Mouse (Mus musculus) megakaryocyte-erythroid progenitor cell, adult 5-6 weeks (primary cell): ENCODE data around the gene Odf2l. TPM values are rescaled to one million over a fixed set of nuclear protein-coding genes. Genes with fewer than 3 reads are reported as not detected.

Experiments
- ATAC-seq: replicated peaks from 2 replicates; pipeline ENCODE4 v1.8.0; 2016; ENCODE audit warnings: mild to moderate bottlenecking, inconsistent platforms; ENCODE audit not compliant: severe bottlenecking, poor library complexity, low FRiP score, low TSS enrichment
- total RNA-seq, 2 experiments: library from RNA; stranded (forward) in 1 of 2; stranded (reverse) in 1 of 2; fragments of 200-1000, 215-1000 nt in 1 of 2; fragments of >200 nt in 1 of 2; fragmentation: Nextera tagmentation in 1 of 2; gene quantifications; 2 replicates each; pipeline ENCODE4 v1.2.3; 2014 to 2017

Gene Odf2l
- total RNA-seq, 2 experiments from 2014 or later = 27.7 to 44.8 TPM

DNA sequence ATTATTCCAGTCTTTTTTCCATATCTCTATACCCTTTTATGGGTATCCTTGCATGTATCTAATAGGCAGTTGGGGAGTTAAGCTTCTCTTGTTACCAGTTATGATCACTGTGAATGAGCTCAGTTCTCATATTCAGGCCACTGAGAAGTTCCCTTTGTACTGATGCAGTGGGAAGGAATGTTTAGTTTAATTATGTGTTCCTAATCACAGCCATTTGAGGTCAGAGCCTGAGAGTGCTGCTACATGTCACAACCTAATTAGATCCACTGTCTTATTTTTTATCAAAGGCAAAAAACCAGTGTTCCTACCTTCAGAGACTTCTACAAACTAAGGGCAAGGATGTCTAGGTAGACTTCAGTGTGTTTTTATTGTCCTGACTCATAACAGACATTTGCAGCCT is 11.0 kb downstream of the Odf2l start:
- no peak for ATAC-seq

- ATAC-seq = peak; percentile 98
Measured at GRCm38 (mm10) chr3:145131210-145131868, 13.0 kb downstream of the Odf2l start.

GRCm38 (mm10) chr3:145140236-145140635 is 21.8 kb downstream of the Odf2l start:
- ATAC-seq = no peak

- ATAC-seq = no peak
Measured at GRCm38 (mm10) chr3:145142925-145143324, 24.5 kb downstream of the Odf2l start.

GRCm38 (mm10) chr3:145143856-145144255 is 25.5 kb downstream of the Odf2l start:
- ATAC-seq = no peak

DNA sequence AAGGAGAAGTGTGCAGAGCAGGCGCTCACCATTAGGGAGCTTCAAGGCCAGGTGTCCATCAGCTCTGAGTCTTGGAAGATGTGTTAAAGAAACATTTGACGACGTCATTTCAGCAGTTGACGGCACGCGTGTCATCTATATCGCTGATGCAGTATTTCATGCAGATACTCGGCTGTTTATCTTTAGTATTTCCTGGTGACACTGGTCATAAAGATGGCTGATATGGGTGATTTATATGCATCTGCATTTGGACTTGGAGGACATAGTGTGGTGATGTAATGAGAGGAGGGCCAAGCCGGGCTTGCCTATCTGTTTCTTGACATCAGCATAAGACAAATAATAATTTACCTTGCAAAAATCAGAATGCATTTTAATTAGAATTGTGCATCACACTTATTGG is 28.5 kb downstream of the Odf2l start:
- ATAC-seq = no peak

GRCm38 (mm10) chr3:145147483-145147882 is 29.1 kb downstream of the Odf2l start:
- 0 out of 2 replicates have a peak, but pooled peaks have one; percentile 58 for ATAC-seq

DNA sequence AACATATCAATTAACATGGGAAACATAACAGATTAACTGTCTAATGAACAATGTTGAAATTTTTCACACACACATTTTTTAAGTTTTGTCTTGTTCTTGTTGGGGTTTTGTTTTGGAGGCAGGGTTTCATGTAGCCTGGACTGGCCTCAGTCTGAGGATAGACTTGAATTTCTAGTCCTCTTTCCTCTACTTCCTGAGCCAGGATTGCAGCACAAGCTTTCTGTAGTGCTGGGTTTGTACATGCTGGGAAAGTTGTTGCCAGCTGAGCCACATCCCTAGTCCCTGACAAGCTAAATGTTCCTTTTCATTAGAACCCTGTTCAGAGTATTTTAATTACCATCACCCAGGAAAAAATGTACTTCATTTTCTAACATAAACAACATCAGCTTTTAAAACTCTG is 29.6 kb downstream of the Odf2l start:
- ATAC-seq = no peak

DNA sequence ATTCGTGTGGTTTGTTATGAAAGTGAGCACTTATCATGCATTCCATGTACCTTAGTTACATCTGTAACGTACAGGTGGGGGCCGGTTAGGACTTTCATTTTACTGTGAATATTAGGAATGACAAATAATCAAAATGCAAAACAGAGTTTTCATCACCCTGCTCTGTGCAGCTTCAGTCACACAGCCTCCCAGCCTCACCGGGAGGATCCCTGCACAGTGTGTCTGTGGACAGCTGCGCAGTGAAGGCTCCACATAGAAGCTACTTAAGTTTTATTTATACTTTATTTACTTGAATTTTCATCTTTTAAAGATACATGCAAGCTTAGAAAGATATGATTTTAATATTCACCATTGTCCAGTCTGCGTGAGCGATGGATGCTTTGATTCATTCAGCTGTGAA is 32.7 kb downstream of the Odf2l start:
- no peak for ATAC-seq

DNA sequence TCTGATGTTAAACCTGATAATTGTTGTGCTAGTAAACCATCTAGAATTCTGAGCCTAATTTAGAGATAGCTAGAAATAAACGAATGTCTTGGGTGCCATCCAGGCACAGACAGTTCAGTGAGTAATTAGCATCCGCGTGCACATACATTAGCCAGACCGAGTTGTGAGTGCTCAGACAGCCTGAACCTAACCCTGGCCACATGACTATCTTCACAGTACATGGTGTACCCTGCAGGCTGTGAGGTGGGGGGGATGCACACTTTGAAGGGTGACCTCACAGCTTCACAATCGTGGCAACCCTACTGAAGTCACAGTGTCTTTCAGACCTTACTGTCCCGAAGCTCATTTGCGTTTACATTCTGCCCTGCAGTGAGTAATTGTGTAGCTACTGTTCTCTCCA is 33.5 kb downstream of the Odf2l start:
- ATAC-seq = no peak

DNA sequence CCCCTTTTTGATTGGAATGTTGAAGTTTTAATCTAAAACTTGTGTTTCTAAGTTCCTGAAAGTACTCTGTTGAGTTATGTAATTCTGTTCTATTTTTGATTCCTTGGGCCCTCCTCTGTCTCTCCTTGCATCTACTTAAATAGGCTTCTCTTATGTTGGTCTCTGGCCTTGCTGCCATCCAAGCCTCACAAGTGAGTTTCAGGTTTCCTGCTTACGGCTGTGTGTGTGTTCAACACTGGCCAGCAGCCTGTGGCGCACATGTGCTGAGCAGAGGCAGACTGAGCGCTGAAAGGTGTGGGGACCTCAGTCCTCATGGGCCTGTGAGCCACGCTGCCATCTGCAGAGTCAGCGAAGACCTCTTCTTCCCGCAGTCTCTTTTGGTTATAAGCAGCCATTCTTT is 38.5 kb downstream of the Odf2l start:
- no peak for ATAC-seq

DNA sequence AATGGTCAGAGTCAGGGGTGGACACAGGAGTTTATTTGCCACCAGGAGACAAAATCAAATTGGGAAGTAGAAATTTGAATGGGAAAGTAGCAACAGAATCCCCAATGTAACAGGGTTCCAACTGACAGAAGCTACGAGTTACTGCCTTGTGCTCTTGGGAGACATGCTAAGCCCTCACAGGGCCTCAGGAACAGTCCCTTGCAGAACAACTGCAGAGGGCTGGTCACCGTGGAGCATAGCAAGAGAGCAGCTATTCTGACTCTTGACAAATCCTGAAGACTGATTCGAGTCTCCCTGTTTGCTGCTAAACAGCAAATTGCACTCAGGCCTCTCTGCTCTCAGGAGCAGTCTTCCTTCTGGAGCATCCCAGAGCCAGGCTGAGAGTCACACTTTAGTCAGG is 40.1 kb downstream of the Odf2l start:
- no peak for ATAC-seq

DNA sequence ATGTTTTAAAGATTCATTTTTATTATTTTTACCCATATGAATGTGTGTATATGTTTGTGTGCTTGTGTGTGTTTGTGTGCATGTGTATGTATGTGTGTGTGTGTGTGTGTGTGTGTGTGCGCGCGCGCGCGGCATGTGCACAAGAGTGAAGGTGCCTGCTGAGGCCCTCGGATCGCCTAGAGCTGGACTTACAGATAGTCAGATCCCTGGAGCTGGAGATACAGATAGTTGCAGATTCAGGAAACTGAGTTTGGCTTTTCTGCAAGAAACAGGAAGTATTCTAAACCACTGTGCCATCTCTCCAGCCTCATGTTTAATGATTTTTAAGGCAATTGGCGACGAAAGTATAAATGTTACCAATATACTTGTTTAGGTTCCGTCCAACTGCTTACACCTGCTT is 48.4 kb downstream of the Odf2l start:
- no peak for ATAC-seq

DNA sequence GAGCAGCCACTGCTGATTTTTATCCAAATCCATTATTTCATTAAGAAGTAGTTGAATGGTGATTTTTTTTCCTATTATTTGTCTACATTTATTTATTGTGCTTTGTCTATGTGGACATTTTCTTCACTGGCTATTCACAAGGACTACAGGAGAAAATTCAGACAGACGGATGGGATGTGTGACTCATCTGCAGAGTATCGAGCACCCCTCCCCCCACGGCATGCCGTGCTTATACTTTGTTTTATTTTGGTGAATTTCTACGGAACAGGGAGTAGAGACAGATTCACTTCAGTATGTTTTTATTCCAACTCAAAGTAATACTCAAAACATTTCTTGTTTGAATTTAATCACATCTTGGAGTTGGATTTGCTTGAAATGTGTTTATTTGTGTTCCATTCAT is 49.4 kb downstream of the Odf2l start:
- no peak for ATAC-seq

DNA sequence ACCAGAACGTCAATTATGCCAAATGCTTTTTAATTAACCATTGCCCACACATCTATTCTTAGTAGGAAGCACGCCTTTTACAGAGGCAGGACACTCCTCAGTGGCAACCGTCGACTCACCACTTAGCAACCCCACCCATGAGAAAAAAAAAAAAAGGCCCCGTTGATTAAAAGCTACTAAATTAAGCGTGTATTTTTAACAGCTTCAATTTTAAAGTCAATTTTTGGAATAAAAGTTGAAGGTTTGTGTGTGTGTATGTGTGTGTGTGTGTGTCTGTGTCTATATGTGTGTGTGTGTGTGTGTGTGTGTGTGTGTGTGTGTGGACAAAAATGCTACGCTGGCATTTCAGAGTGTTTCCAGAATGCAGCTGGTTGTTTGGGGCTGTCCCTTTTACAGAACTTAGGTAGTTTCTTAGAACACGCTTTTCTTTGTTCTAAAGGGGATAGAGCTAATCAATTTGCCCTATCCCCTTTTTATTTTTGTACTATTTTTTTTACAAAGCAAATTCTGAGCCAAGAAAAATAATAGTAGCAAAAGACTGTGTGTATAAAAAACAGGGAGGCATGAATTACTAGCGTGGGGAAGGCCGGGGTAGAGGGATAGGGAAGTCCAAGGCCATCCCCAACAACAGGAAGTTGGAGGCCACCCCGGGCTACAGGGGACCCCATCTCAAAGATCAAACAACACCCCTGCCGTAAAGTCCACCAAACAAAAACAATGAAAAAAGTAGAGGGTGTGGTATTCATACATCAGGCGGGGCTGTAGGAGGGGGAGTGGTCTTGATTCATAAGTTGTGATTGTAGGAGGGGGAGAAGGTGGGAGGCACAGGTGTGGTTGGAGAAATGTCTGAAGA is 50.7 kb downstream of the Odf2l start:
- ATAC-seq = no peak

DNA sequence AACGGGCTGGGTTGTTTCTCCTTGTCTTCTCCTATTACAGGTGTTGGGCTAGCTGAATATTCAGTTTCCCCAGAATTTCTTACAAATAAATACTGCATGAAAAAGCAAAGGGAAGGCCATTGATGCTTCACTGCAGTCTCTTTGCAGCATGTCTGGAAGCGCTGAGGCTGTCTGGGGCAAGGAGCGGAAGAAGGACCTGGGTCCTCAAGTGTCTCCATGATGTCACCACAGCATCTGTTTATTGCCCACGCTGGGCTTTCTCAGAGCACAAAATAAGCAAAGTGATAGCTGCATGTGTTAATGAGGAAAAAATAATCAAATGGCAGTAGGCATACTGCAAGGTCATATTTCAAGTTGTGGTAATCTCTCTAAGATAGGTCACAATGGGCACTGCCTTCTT is 51.6 kb downstream of the Odf2l start:
- no peak for ATAC-seq

DNA sequence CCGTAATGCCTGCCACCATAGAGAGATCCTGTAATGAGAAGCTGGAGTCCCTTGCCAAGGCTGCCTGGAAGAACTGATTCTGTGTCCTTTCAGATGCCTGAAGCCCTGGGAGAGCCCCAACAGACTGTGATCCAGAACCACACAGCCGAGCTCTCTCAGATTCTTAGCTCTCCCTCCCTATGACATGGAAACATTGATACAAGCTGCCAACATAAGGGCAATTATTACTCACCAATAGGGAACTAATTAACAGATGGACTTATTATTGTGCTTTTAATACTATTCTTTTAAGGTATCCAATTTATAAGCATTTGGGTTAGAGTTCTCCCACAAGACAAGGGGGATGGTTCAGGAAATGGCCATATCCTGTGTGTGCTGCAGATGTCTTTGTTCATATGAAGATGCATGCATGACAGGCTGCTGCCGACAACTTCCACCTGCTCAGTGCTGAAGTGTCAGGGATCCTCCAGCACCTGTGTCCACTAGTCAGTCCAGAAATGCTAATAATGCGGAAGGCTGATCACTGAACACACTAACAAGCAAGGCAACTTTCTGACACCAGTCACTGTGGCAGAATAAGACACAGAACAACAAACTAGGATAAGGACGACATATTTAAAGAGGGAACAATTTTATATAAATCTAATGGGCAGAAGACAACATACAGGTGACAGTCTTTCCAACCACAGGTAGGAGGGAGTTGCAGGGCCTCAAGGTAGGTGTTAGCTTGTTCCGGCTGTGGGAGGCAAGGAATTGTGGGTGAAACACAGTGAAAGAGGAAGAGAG is 52.4 kb downstream of the Odf2l start:
- no peak for ATAC-seq

DNA sequence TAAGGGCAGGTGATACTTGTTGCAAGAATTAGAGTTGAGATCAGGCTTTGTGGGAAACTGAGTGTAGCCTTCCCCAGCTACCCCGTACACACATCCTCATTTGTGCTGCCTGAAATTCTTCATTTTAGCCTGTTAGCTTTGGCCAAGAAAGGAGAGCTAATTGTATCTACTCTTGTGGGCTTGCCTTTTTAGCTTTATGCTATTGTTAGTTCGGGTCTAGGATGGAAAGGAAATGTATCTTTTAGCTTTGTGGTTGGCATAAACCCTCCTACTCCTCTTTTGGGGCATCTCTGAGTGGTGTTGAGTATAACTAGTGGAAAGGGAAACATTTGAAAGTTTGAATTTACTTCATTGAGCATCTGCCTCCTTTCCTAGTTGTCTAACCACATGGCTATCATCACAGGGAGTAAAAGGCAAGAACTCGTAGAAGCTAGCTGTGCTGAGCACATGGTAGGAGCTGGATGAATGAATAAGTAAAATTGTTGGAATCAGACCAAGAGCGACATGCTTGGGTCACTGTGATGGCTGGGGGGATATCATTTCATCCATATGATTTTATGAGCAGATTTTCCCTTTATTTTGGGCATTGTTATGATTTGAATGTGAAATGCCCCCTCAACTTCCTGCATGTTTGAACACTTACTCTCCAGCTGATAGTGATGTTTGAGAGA is 53.1 kb downstream of the Odf2l start:
- ATAC-seq = no peak

GRCm38 (mm10) chr3:145184645-145185044 is 66.3 kb downstream of the Odf2l start:
- ATAC-seq = no peak

- no peak for ATAC-seq
Measured at GRCm38 (mm10) chr3:145191972-145192371, 73.6 kb downstream of the Odf2l start.
